19 mouse cellular contexts compared by ENCODE assay signal in the genomic region with DNA sequence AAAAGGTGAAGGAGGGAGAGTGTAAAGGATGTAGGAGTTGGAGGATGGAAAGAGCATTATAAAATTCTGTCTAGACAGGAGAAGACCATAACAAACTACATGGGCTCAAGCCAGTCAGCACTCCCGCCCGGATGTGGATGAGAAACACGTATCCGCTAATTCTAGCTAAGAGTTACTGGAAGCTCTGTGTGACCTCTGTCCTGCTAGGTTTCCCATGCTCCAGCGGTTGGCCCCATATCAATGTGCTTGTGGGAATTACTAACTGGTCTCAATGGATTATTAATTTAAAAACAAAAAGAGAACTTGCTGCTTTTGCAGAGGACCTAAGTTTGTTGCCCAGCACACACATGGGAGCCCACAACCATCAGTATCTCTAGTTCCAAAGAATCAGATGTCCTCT.
DNase-seq lines count a peak whose midpoint lies in the region; ATAC-seq lines count a peak whose summit lies in the region.
"Had no signal": no experiment of that assay in that cellular context is flagged by ENCODE, and none has a peak within 500 bp of the region (broad histone marks: within the 10 kb centered on the region; RNA-seq: fewer than 3 reads in every experiment).

No protein-coding gene starts in this region.

- H3K4me1 ChIP-seq in heart, embryonic 10.5 days = no peaks in the 10 kb centered on the region
- no peaks in the 10 kb centered on the region for H3K4me1 ChIP-seq in midbrain, embryonic 11.5 days (ENCODE audit: control insufficient read depth, insufficient read depth, low read length)
- peaks cover 7% of the 10 kb centered on the region; the same call in 1 of the 2 replicates for H3K4me1 ChIP-seq in midbrain, embryonic 15.5 days

- no peaks in the 10 kb centered on the region for H3K36me3 ChIP-seq in heart, embryonic 10.5 days
- H3K36me3 ChIP-seq in midbrain, embryonic 11.5 days (ENCODE audit: control insufficient read depth, insufficient read depth, low read length) = no peaks in the 10 kb centered on the region
- H3K36me3 ChIP-seq in midbrain, embryonic 15.5 days (replicated peaks) = no peaks in the 10 kb centered on the region
- H3K36me3 ChIP-seq: embryonic facial prominence, embryonic 10.5 days; embryonic facial prominence, embryonic 12.5 days had no signal

- 94% methylated on average over 5 of the region's 5 CpGs for WGBS in heart, embryonic 10.5 days
- WGBS in midbrain, embryonic 11.5 days = 90% methylated on average over 5 of the region's 5 CpGs
- 90% methylated on average over 5 of the region's 5 CpGs for WGBS in midbrain, embryonic 15.5 days

- H3K27ac ChIP-seq in heart, embryonic 10.5 days = no peak overlapping the region
- no peak overlapping the region for H3K27ac ChIP-seq in midbrain, embryonic 11.5 days (ENCODE audit: low read depth, low read length)
- no peak overlapping the region for H3K27ac ChIP-seq in midbrain, embryonic 15.5 days
- H3K27ac ChIP-seq: embryonic facial prominence, embryonic 12.5 days had no signal

- H3K9ac ChIP-seq in midbrain, embryonic 11.5 days (ENCODE audit: low read length) = no peak overlapping the region
- no peak overlapping the region for H3K9ac ChIP-seq in midbrain, embryonic 15.5 days
- H3K9ac ChIP-seq: embryonic facial prominence, embryonic 12.5 days had no signal

- H3K9me3 ChIP-seq in heart, embryonic 10.5 days = no peaks in the 10 kb centered on the region
- H3K9me3 ChIP-seq in midbrain, embryonic 11.5 days (ENCODE audit: control insufficient read depth, low read length) = no peaks in the 10 kb centered on the region
- H3K9me3 ChIP-seq in midbrain, embryonic 15.5 days = no peaks in the 10 kb centered on the region
- H3K9me3 ChIP-seq: embryonic facial prominence, embryonic 10.5 days; embryonic facial prominence, embryonic 12.5 days had no signal

- H3K27me3 ChIP-seq in heart, embryonic 10.5 days (ENCODE audit: insufficient read depth, poor library complexity, severe bottlenecking) = no peaks in the 10 kb centered on the region
- H3K27me3 ChIP-seq in midbrain, embryonic 11.5 days (ENCODE audit: control insufficient read depth, insufficient read depth, low read length) = no peaks in the 10 kb centered on the region
- no peaks in the 10 kb centered on the region for H3K27me3 ChIP-seq in midbrain, embryonic 15.5 days (replicated peaks)
- H3K27me3 ChIP-seq: embryonic facial prominence, embryonic 12.5 days had no signal

- peak; percentile 91 for DNase-seq in heart, adult 11 months
- no peak for DNase-seq in heart, embryonic 10.5 days (ENCODE audit: low spot score)
- peak; percentile 8 for DNase-seq in kidney, adult 9 months
- DNase-seq in kidney, adult 11 months = no peak
- peak; percentile 33 for DNase-seq in midbrain, embryonic 11.5 days (ENCODE audit: low spot score, missing footprints)
- peak; percentile 20 for DNase-seq in skeletal muscle tissue, adult 2 months (ENCODE audit: low read depth, low spot score)
- no peak for DNase-seq in lung, postnatal 10 days
- DNase-seq: adrenal gland, adult 2 months; adrenal gland, postnatal 25 days; cerebellum, adult 11-12 months; cerebellum, adult 2 months; cerebellum, adult 9-10 months; cerebellum, postnatal 10 days; cerebellum, postnatal 25 days had no signal

- no peak overlapping the region for H3K4me3 ChIP-seq in heart, embryonic 10.5 days
- H3K4me3 ChIP-seq in midbrain, embryonic 11.5 days (ENCODE audit: low read depth, low read length) = no peak overlapping the region
- no peak overlapping the region for H3K4me3 ChIP-seq in midbrain, embryonic 15.5 days
- H3K4me3 ChIP-seq: embryonic facial prominence, embryonic 10.5 days; embryonic facial prominence, embryonic 12.5 days had no signal

- H3K4me2 ChIP-seq in midbrain, embryonic 11.5 days = no peak overlapping the region
- no peak overlapping the region for H3K4me2 ChIP-seq in midbrain, embryonic 15.5 days
- H3K4me2 ChIP-seq: embryonic facial prominence, embryonic 12.5 days had no signal

- ATAC-seq in midbrain, embryonic 11.5 days (ENCODE audit: low FRiP score) = no peak
- ATAC-seq in midbrain, embryonic 15.5 days (replicated peaks) = no peak
- ATAC-seq: forebrain, embryonic 14.5 days; forebrain, embryonic 16.5 days had no signal

Comparison
In these comparisons a context has a peak if more than half of its experiments do, and no peak if none do; other contexts are left out.
1. DNase-seq: peak in heart, adult 11 months (single experiment), kidney, adult 9 months (single experiment), midbrain, embryonic 11.5 days (single experiment) and skeletal muscle tissue, adult 2 months (single experiment); none in heart, embryonic 10.5 days (single experiment), kidney, adult 11 months (single experiment) and lung, postnatal 10 days (single experiment).